Mouse (Mus musculus) cortical plate, adult 2 months (tissue): ENCODE results near the gene Creld2. TPM values are rescaled to one million over a fixed set of nuclear protein-coding genes. Genes with fewer than 3 reads are reported as not detected.

Source experiments
- H3K27ac ChIP-seq: fragments of 200-500 bp; 2 replicates; pipeline ENCODE4 v1.5.1; 2012; ENCODE audit warnings: low read length, control low read depth, inconsistent platforms; ENCODE audit not compliant: insufficient read depth
- H3K4me1 ChIP-seq: fragments of 200-500 bp; 2 replicates; pipeline ENCODE4 v1.6.1; 2011; ENCODE audit warnings: low read length; ENCODE audit not compliant: control insufficient read depth, insufficient read depth
- H3K4me3 ChIP-seq: fragments of 200-500 bp; 2 replicates; pipeline ENCODE4 v1.5.1; 2011; ENCODE audit warnings: mild to moderate bottlenecking, low read length, control low read depth; ENCODE audit not compliant: insufficient read depth
- CTCF ChIP-seq: fragments of 200-500 bp; IDR thresholded peaks from 2 replicates; pipeline ENCODE4 v1.5.1; 2011; ENCODE audit warnings: mild to moderate bottlenecking, control low read depth, low read length; ENCODE audit not compliant: insufficient read depth; ENCODE audit errors: extremely low read depth
- POLR2A ChIP-seq: fragments of 200-500 bp; IDR thresholded peaks from 2 replicates; pipeline ENCODE4 v1.6.1; 2011; ENCODE audit warnings: mild to moderate bottlenecking, low read length, control low read depth; ENCODE audit not compliant: insufficient read depth; ENCODE audit errors: extremely low read depth
- polyA plus RNA-seq: library from polyadenylated mRNA; depleted of rRNA; stranded (reverse); fragments of >200 nt; gene quantifications from 2 replicates; pipeline ENCODE4 v1.2.3, GENCODE M21; 2012

Creld2 gene
- polyA plus RNA-seq, 1 experiment = 26.6 TPM

GRCm38 (mm10) chr15:88850146-88850826 is 30.8 kb downstream of the Creld2 start:
- peak overlapping the region; percentile 91 for H3K27ac ChIP-seq
- no peak overlapping the region for H3K4me3 ChIP-seq
- TF ChIP-seq POLR2A = no peak
- TF ChIP-seq CTCF = no peak
- H3K4me1 ChIP-seq = peaks cover 7% of the 10 kb centered on the region

- Histone ChIP-seq H3K27ac (peak overlapping the region; percentile 91), H3K4me1 (peaks cover 7% of the 10 kb centered on the region)
- TF ChIP-seq POLR2A (no peak), CTCF (no peak)
Measured at GRCm38 (mm10) chr15:88851076-88851475, 31.6 kb downstream of the Creld2 start.

GRCm38 (mm10) chr15:88851507-88852149 is 32.2 kb downstream of the Creld2 start:
- TF ChIP-seq POLR2A (no peak), CTCF (no peak)
- H3K4me1 ChIP-seq = peaks cover 7% of the 10 kb centered on the region
- peak overlapping the region; percentile 91 for H3K27ac ChIP-seq
- H3K4me3 ChIP-seq = no peak overlapping the region

More at GRCm38 (mm10) chr15:88851076-88851475, 31.6 kb downstream of the Creld2 start:
- no peak overlapping the region for H3K4me3 ChIP-seq

GRCm38 (mm10) chr15:88853106-88853505 is 33.7 kb downstream of the Creld2 start:
- Histone ChIP-seq H3K27ac (no peak overlapping the region), H3K4me3 (no peak overlapping the region), H3K4me1 (peaks cover 7% of the 10 kb centered on the region)
- TF ChIP-seq POLR2A = no peak
- TF ChIP-seq CTCF = no peak

DNA sequence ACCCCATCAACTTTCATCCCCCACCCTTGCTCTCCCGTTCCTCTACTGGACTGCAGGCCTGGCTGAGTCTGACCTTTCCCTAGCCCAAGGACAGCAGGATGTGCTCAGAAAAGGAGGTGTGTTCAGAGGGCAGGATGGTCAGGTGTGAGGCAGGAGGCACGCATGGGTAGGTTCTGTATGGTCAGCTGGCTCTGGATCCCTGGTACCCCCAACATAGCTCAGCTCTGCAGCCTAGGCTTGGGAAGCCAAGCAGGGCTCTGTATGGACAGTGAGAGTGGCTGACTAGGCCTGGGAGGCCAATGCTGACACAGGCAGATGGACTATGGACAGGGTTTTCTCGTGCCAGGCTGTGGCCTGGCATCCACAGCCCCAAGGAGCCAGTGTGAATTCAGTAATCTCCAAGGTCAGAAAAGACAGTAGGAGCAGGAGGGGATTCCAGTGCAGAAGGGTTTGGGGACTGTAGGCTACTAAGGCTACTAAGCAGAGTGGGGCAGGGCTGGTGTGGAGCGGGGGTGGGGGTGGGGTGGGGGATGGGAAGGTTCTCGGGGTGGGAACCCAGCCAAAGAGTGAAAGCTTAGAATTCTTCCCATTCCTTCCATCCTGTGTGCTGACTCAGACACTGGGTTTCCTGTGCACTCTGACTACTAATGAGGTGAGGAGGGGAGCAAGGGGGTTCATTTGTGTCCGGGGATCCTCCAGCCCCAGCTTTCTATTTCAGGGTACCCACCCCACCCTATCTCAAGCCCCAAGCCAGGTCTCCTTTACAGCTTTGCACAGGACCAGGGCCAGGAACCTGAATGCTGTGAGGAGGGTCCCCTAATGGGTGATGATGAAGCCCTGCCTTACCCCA is 34.9 kb downstream of the Creld2 start:
- Histone ChIP-seq H3K4me3 (no peak overlapping the region), H3K4me1 (peaks cover 7% of the 10 kb centered on the region), H3K27ac (no peak overlapping the region)
- TF ChIP-seq POLR2A (no peak), CTCF (no peak)

DNA sequence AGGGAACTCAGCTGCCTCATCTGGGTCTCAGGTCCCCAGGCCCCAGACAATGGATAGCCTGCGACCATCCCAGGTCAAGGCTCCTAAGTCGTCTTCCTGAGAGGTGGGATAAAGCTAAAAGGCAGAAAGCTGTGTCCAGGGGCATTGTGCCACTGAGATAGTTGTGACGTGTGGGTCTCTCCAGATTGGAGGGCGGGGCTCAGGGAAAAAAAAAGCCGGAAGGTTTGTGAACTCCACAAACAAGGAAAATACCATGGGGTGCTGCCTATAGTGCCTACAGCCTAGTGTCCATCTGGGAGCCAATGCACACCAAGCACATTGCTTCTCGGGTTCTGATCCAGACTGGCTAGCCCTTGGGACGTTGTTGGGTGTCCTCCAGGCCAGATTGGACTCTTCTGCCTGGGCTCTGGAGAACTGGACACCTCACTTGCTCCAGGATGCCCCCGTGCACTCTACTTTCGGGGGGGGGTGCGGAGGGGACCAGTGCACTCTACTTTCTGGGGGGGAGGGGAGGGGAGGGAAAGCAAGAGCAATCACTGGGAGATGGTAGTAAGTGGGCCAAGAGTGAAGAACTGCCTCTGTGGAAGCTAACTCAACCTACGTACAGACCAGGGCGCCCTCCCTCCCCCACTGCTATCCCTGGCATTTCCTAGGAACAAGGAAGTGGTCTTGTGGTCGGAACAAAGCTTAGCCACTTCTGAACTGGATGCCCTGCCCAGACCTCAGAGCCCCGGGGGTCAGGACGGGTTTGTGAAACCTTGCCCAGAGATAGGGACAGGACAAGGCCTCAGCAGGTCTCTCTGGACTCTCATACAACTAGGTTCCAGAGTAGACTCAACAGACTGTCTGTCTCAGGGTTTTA is 35.8 kb downstream of the Creld2 start:
- Histone ChIP-seq H3K4me3 (no peak overlapping the region), H3K4me1 (peaks cover 3% of the 10 kb centered on the region; the same call in 1 of the 2 replicates), H3K27ac (no peak overlapping the region)
- no peak for TF ChIP-seq CTCF

GRCm38 (mm10) chr15:88855896-88856417 is 36.5 kb downstream of the Creld2 start:
- H3K27ac ChIP-seq = no peak overlapping the region
- H3K4me3 ChIP-seq = no peak overlapping the region
- H3K4me1 ChIP-seq = no peaks in the 10 kb centered on the region
- TF ChIP-seq POLR2A = no peak
- no peak for TF ChIP-seq CTCF

- Histone ChIP-seq H3K4me3 (no peak overlapping the region), H3K27ac (no peak overlapping the region), H3K4me1 (peaks cover 2% of the 10 kb centered on the region; the same call in 1 of the 2 replicates)
- TF ChIP-seq CTCF (no peak), POLR2A (no peak)
Measured at GRCm38 (mm10) chr15:88856613-88857012, 37.2 kb downstream of the Creld2 start.

DNA sequence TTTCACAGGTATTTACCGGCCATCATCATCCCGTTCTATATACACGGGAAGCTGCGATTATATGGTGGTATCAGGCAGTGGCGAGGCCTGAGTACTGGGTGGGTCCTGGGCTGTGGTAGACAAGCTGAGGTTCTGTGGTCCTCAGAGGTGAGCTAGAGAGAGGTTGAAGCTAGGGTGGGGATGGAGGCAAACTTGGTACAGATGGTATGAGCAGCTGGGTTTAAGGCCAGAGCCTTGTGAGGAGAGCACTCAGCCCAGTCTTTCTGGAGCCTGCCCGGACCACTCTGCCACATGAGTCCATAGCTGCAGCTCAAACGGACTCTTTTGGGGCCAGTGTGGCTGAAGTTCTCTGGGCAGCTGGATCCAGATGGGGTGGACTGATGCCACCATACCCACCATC is 37.9 kb downstream of the Creld2 start:
- H3K4me1 ChIP-seq = peaks cover 2% of the 10 kb centered on the region; the same call in 1 of the 2 replicates
- no peak overlapping the region for H3K27ac ChIP-seq
- H3K4me3 ChIP-seq = no peak overlapping the region
- no peak for TF ChIP-seq CTCF
- no peak for TF ChIP-seq POLR2A
